In genomic region chr13:30074069-30074468, GRCm38 (mm10) we compare ENCODE assay signal across 25 mouse cellular contexts.
"Had no signal": no experiment of that assay in that cellular context is flagged by ENCODE, and none has a peak within 500 bp of the region (broad histone marks: within the 10 kb centered on the region; RNA-seq: fewer than 3 reads in every experiment).

No protein-coding gene starts in this region.

- H3K4me3 ChIP-seq: gastrocnemius, adult 2 months; heart, embryonic 10.5 days; heart, embryonic 12.5 days; hindbrain, embryonic 13.5 days; hindbrain, embryonic 15.5 days; layer of hippocampus, adult 2 months; left cerebral cortex, adult 2 months; limb, embryonic 10.5 days; limb, embryonic 12.5 days; liver, embryonic 13.5 days; liver, embryonic 15.5 days had no signal

- DNase-seq: gastrocnemius, adult 2 months; gastrocnemius, postnatal 10 days; gastrocnemius, postnatal 25 days; heart, adult 18-20 months; heart, postnatal 10 days; heart, postnatal 4 days; kidney, adult 18-20 months; kidney, adult 8-10 months; kidney, postnatal 10 days; kidney, postnatal 25 days; layer of hippocampus, adult 9-11 months; layer of hippocampus, postnatal 36 days; liver; liver, embryonic 13.5 days had no signal

- ATAC-seq: hindbrain, postnatal 0 days had no signal

- H3K36me3 ChIP-seq: heart, embryonic 10.5 days; heart, embryonic 12.5 days; hindbrain, embryonic 13.5 days; hindbrain, embryonic 15.5 days; limb, embryonic 10.5 days; limb, embryonic 12.5 days; liver, embryonic 13.5 days; liver, embryonic 15.5 days had no signal

- H3K9ac ChIP-seq: heart, embryonic 12.5 days; hindbrain, embryonic 13.5 days; hindbrain, embryonic 15.5 days; limb, embryonic 12.5 days; liver, embryonic 13.5 days; liver, embryonic 15.5 days had no signal

- H3K27ac ChIP-seq: gastrocnemius, adult 2 months; heart, embryonic 10.5 days; hindbrain, embryonic 13.5 days; hindbrain, embryonic 15.5 days; hindbrain, postnatal 0 days; layer of hippocampus, adult 2 months; left cerebral cortex, adult 2 months; limb, embryonic 10.5 days; limb, embryonic 12.5 days; liver, embryonic 13.5 days; liver, embryonic 15.5 days had no signal

- H3K4me2 ChIP-seq: heart, embryonic 12.5 days; hindbrain, embryonic 13.5 days; hindbrain, embryonic 15.5 days; limb, embryonic 12.5 days; liver, embryonic 11.5 days; liver, embryonic 13.5 days; liver, embryonic 15.5 days had no signal

- H3K4me1 ChIP-seq: heart, embryonic 10.5 days; heart, embryonic 12.5 days; hindbrain, embryonic 13.5 days; hindbrain, embryonic 15.5 days; limb, embryonic 10.5 days; limb, embryonic 12.5 days; liver, embryonic 13.5 days; liver, embryonic 15.5 days had no signal

- H3K9me3 ChIP-seq: heart, embryonic 10.5 days; heart, embryonic 12.5 days; hindbrain, embryonic 13.5 days; hindbrain, embryonic 15.5 days; limb, embryonic 10.5 days; limb, embryonic 12.5 days; liver, embryonic 13.5 days; liver, embryonic 15.5 days had no signal

- H3K27me3 ChIP-seq: heart, embryonic 12.5 days; hindbrain, embryonic 13.5 days; hindbrain, embryonic 15.5 days; limb, embryonic 12.5 days; liver, embryonic 13.5 days had no signal
